Mouse (Mus musculus): ENCODE measurements around the gene Foxo3.

- no peak for TF ChIP-seq CTCF (IDR thresholded peaks at IDR 0.05; ENCODE audit: low read depth)
- TF ChIP-seq EP300 (IDR thresholded peaks at IDR 0.05; ENCODE audit: low read depth): no peak
Observed at GRCm38 (mm10) chr10:42312557-42312956, 36.0 kb upstream of the Foxo3 start.
